Mouse (Mus musculus): ENCODE measurements around the gene Vps16.
A peak's percentile ranks its signal among the peaks of the same experiment; 100 is the strongest.

Gene Vps16

DNA sequence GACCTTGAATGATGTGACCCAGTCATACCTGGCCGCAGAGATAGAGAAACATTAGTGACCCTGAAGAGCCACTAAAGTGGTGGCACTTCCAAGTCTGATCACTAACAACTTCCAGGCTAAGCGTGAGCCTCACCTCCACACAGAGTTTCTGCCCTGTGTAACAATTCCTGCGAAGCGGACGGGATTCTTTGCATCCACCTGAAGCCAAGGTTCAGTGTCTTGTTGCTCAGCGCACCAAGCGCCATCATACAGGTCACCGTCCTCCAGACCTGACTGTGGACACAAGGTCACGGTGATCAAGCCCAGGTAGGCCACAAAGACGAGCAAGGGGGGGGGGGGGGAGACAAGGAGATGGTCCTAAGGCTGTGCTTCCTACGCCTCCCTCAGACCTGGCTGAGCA, 28.4 kb upstream of the Vps16 start:
- Histone ChIP-seq H3K4me3 (replicated peaks; ENCODE audit: low read length) (no peak overlapping the region), H3K27me3 (ENCODE audit: insufficient read depth, low read length) (peaks cover 37% of the 10 kb centered on the region), H3K9me3 (ENCODE audit: low read length) (peaks cover 22% of the 10 kb centered on the region), H3K4me1 (replicated peaks; ENCODE audit: low read depth, low read length) (peaks cover 26% of the 10 kb centered on the region), H3K36me3 (ENCODE audit: insufficient read depth, low read length) (peaks cover 36% of the 10 kb centered on the region)
- TF ChIP-seq NANOG (IDR thresholded peaks at IDR 0.05; ENCODE audit: borderline replicate concordance, low read length) (no peak), POU5F1 (IDR thresholded peaks at IDR 0.05; ENCODE audit: borderline replicate concordance, low read length) (no peak), CTCF (conservative IDR thresholded peaks at IDR 0.05; ENCODE audit: low read length) (no peak)

DNA sequence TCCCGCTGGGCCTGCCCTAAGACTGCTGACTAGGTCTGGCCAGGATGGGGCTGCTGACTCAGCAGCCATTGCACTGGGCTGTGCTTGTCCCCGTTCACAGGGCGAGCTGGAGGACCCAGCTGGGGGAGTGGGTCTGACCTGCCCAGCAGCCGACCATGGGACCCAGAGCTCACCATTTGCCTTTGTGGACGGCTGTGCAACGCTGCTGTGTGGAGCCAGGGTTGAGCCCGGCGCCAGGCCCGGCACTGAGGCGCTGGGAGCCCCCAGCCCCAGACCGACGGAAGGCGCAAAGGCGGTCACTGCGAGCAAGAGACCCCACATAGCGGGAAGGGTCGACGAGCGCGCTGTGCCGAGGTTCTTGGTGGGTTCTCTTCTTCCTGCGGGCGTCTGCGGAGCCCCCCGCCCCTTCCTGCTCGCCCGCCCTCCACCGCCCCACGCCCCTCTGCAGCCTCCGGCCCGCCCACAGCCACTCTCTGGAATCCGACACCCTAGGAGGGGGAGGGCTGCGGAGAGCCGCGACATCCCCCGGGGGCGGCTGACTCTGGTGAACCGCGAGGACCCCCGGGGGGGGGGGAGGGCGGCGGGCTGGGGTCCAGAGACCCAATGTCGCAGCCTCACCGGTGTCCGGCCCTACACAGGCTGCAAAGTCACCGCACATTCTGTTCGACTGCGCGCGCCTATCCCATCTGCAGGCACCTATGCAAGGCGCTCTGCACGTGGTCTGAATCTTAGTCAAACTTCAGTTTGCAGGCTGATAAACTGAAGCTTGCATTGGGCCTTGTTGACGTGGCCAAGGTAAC, 26.8 kb upstream of the Vps16 start, which contains the start of gene Cpxm1:
Gene Cpxm1, minus strand, starts transcription at position 389 of the 800 bp plus-strand sequence.
- Histone ChIP-seq H3K9me3 (ENCODE audit: low read length) (peaks cover 22% of the 10 kb centered on the region), H3K36me3 (ENCODE audit: insufficient read depth, low read length) (peaks cover 34% of the 10 kb centered on the region), H3K27me3 (ENCODE audit: insufficient read depth, low read length) (peaks cover 37% of the 10 kb centered on the region), H3K4me3 (replicated peaks; ENCODE audit: low read length) (peak within 1 kb of the TSS; percentile 83), H3K4me1 (replicated peaks; ENCODE audit: low read depth, low read length) (peaks cover 31% of the 10 kb centered on the region)
- TF ChIP-seq NANOG (IDR thresholded peaks at IDR 0.05; ENCODE audit: borderline replicate concordance, low read length) (no peak), POU5F1 (IDR thresholded peaks at IDR 0.05; ENCODE audit: borderline replicate concordance, low read length) (no peak), CTCF (conservative IDR thresholded peaks at IDR 0.05; ENCODE audit: low read length) (no peak)

DNA sequence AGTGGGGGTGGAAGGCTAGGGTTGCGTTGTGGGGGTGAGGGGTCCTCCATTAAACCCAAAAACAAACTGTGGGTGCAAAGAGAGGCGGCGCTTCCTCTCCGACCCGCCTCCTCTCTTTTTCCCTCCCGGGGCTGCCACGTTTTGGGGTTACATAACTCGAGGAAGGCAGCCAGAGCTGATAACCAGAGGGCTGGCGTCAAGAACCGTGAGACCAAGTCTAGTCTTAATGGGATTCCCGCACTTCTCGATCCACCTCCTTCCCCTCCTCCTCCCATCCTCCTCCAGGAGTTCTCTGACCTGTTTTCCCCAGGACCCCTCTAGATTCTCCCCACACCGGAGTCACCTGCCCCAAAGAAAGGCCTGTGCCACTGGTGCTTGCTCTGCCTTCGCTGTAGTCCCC, 26.0 kb upstream of the Vps16 start:
- H3K27me3 ChIP-seq (ENCODE audit: insufficient read depth, low read length), result peaks cover 37% of the 10 kb centered on the region
- peaks cover 22% of the 10 kb centered on the region for H3K9me3 ChIP-seq (ENCODE audit: low read length)
- peaks cover 27% of the 10 kb centered on the region for H3K36me3 ChIP-seq (ENCODE audit: insufficient read depth, low read length)
- peaks cover 31% of the 10 kb centered on the region for H3K4me1 ChIP-seq (replicated peaks; ENCODE audit: low read depth, low read length)
- H3K4me3 ChIP-seq (replicated peaks; ENCODE audit: low read length), result peak overlapping the region; percentile 62
- no peak for TF ChIP-seq NANOG (IDR thresholded peaks at IDR 0.05; ENCODE audit: borderline replicate concordance, low read length)
- TF ChIP-seq CTCF (conservative IDR thresholded peaks at IDR 0.05; ENCODE audit: low read length), result no peak
- TF ChIP-seq POU5F1 (IDR thresholded peaks at IDR 0.05; ENCODE audit: borderline replicate concordance, low read length), result 0 out of 2 replicates have a peak, but pooled peaks have one; percentile 7

DNA sequence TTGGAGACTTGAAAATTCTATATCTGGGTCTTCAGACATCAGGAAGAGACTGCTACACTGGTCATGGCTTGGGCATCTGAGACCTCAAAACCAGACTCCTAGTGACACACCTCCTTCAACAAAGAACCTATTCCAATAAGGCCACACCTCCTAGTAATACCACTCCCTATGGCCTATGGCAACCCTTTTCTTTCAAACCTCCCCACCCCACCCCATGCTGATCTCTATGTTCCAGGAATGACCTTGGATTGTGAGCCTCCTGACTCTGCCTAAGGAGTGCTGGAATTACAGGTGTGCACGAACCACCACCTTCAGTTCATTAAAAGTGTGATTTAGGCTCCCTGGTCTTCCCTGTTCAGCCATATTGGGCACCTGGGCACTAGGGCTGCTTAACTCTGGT, 24.1 kb upstream of the Vps16 start:
- peaks cover 8% of the 10 kb centered on the region for H3K36me3 ChIP-seq (ENCODE audit: insufficient read depth, low read length)
- peaks cover 38% of the 10 kb centered on the region for H3K4me1 ChIP-seq (replicated peaks; ENCODE audit: low read depth, low read length)
- peaks cover 38% of the 10 kb centered on the region for H3K27me3 ChIP-seq (ENCODE audit: insufficient read depth, low read length)
- peaks cover 22% of the 10 kb centered on the region for H3K9me3 ChIP-seq (ENCODE audit: low read length)
- no peak overlapping the region for H3K4me3 ChIP-seq (replicated peaks; ENCODE audit: low read length)
- TF ChIP-seq CTCF (conservative IDR thresholded peaks at IDR 0.05; ENCODE audit: low read length), result no peak
- TF ChIP-seq NANOG (IDR thresholded peaks at IDR 0.05; ENCODE audit: borderline replicate concordance, low read length), result no peak
- no peak for TF ChIP-seq POU5F1 (IDR thresholded peaks at IDR 0.05; ENCODE audit: borderline replicate concordance, low read length)

DNA sequence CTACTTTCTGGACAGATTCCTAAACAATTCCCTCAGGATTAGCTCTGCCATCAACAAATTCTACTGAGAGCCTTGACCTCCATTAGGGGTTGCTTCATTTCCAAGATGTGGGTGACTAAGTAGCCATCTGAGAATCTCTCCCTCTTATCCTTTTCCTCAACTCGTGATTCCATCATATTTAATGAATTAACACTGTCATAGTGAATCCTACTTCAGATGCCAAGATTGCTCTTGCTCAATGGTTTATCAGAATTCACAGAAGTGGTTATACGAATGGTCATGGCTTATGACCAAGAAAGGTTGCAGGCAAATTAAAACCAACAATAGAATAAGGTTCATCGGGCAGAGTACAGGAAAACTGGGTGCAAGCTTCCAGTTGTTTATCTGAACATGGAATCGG, 22.2 kb upstream of the Vps16 start:
- Histone ChIP-seq H3K36me3 (ENCODE audit: insufficient read depth, low read length) (no peaks in the 10 kb centered on the region), H3K27me3 (ENCODE audit: insufficient read depth, low read length) (peaks cover 39% of the 10 kb centered on the region), H3K9me3 (ENCODE audit: low read length) (peaks cover 22% of the 10 kb centered on the region), H3K4me3 (replicated peaks; ENCODE audit: low read length) (no peak overlapping the region), H3K4me1 (replicated peaks; ENCODE audit: low read depth, low read length) (peaks cover 34% of the 10 kb centered on the region)
- TF ChIP-seq NANOG (IDR thresholded peaks at IDR 0.05; ENCODE audit: borderline replicate concordance, low read length) (no peak), CTCF (conservative IDR thresholded peaks at IDR 0.05; ENCODE audit: low read length) (no peak), POU5F1 (IDR thresholded peaks at IDR 0.05; ENCODE audit: borderline replicate concordance, low read length) (no peak)

DNA sequence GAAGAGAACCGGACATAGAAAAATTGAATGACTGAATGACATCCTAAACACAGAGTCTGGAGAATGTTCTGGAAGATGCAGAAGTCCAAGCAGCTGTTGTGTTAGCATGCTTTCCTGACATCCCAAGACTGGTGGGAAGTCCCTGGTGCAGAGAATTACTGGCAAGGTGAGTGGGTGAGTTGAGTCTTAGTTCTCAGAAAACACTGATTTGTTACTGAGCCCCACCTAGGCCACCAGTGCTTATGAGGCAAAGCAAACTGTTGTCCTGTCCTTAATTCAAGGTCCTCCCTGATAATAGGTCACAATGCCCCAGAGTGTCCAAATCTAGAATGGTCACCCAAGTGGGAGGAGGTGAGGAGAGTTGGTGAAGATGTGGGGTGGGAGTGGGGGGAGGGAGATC, 19.2 kb upstream of the Vps16 start, which contains the start of the genes Gm28372 and 1700020A23Rik:
Gene Gm28372, plus strand, starts transcription at position 301 of the 400 bp plus-strand sequence.
Gene 1700020A23Rik, plus strand, starts transcription at position 321 of the 400 bp plus-strand sequence.
- TF ChIP-seq POU5F1 (IDR thresholded peaks at IDR 0.05; ENCODE audit: borderline replicate concordance, low read length) (no peak), NANOG (IDR thresholded peaks at IDR 0.05; ENCODE audit: borderline replicate concordance, low read length) (no peak), CTCF (conservative IDR thresholded peaks at IDR 0.05; ENCODE audit: low read length) (no peak)
- H3K36me3 ChIP-seq (ENCODE audit: insufficient read depth, low read length), result no peaks in the 10 kb centered on the region
- peaks cover 29% of the 10 kb centered on the region for H3K4me1 ChIP-seq (replicated peaks; ENCODE audit: low read depth, low read length)

DNA sequence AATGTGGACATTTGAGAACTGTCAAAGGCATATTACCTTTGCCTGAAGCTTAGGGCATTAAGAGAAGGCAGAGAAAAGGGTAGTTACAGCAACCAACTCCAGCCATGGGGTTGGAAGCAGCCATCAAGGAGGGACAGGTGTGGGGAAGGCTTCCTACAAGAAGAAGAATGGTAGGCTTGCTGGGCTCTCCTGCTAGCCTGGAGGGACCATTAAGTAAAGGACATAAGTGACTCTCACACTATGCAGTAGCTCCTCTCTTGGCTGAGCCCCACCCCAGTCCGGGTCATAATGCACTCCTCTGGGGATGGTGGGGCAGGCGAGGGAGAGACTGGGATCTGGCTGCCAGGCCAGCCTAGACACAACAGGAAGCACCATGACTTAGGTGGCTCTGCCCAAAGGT, 18.0 kb upstream of the Vps16 start, which contains the start of gene Tmem239:
Gene Tmem239, plus strand, starts transcription at position 301 of the 400 bp plus-strand sequence.
- H3K4me1 ChIP-seq (replicated peaks; ENCODE audit: low read depth, low read length), result peaks cover 21% of the 10 kb centered on the region
- no peak within 1 kb of the TSS for H3K4me3 ChIP-seq (replicated peaks; ENCODE audit: low read length)
- no peak for TF ChIP-seq CTCF (conservative IDR thresholded peaks at IDR 0.05; ENCODE audit: low read length)
- TF ChIP-seq POU5F1 (IDR thresholded peaks at IDR 0.05; ENCODE audit: borderline replicate concordance, low read length), result no peak
- no peak for TF ChIP-seq NANOG (IDR thresholded peaks at IDR 0.05; ENCODE audit: borderline replicate concordance, low read length)
- H3K9me3 ChIP-seq (ENCODE audit: low read length), result no peaks in the 10 kb centered on the region
- H3K36me3 ChIP-seq (ENCODE audit: insufficient read depth, low read length), result no peaks in the 10 kb centered on the region
- peaks cover 17% of the 10 kb centered on the region for H3K27me3 ChIP-seq (ENCODE audit: insufficient read depth, low read length)

More for the DNA sequence above, 19.2 kb upstream of the Vps16 start, which contains the start of the genes Gm28372 and 1700020A23Rik:
- Histone ChIP-seq H3K9me3 (ENCODE audit: low read length) (peaks cover 7% of the 10 kb centered on the region), H3K27me3 (ENCODE audit: insufficient read depth, low read length) (peaks cover 17% of the 10 kb centered on the region), H3K4me3 (replicated peaks; ENCODE audit: low read length) (no peak within 1 kb of the TSS)

DNA sequence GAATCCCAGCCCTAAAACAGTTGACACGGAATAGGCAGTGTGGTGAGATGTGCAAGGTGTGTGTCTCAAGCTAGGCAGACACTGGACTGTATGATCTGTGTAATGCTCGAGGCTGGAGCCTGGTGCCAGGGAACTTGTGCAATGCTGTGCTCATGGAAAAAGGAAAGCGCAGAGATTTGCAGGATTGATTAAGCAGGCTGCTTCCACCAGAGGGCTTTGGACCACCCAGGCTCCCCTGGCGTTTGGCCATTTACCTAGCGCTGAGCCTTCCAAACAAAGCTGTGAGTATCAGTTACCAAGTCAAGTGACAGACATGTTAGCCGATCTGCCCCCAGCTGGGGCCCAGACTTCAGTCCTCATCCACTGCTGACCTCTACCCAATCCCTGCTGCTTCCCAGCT, 15.9 kb upstream of the Vps16 start:
- Histone ChIP-seq H3K4me3 (replicated peaks; ENCODE audit: low read length) (no peak overlapping the region), H3K27me3 (ENCODE audit: insufficient read depth, low read length) (peaks cover 20% of the 10 kb centered on the region), H3K36me3 (ENCODE audit: insufficient read depth, low read length) (no peaks in the 10 kb centered on the region), H3K4me1 (replicated peaks; ENCODE audit: low read depth, low read length) (peaks cover 25% of the 10 kb centered on the region), H3K9me3 (ENCODE audit: low read length) (no peaks in the 10 kb centered on the region)
- peak; percentile 6; the same call in 1 of the 2 replicates for TF ChIP-seq CTCF (conservative IDR thresholded peaks at IDR 0.05; ENCODE audit: low read length)
- TF ChIP-seq NANOG (IDR thresholded peaks at IDR 0.05; ENCODE audit: borderline replicate concordance, low read length), result no peak

Data from E14TG2a.4 (cell line).